Comparison of ENCODE assay signal across 28 mouse cellular contexts in genomic region chr17:77469678-77470077, GRCm38 (mm10).
"Had no signal": no experiment of that assay in that cellular context is flagged by ENCODE, and none has a peak within 500 bp of the region (broad histone marks: within the 10 kb centered on the region; RNA-seq: fewer than 3 reads in every experiment).

No protein-coding gene starts in this region.

- H3K36me3 ChIP-seq: limb, embryonic 10.5 days; limb, embryonic 12.5 days; limb, embryonic 13.5 days; limb, embryonic 15.5 days; liver, embryonic 12.5 days; liver, embryonic 13.5 days; liver, embryonic 15.5 days; lung, embryonic 15.5 days; midbrain, embryonic 10.5 days; midbrain, embryonic 12.5 days; midbrain, embryonic 13.5 days; midbrain, embryonic 15.5 days; neural tube, embryonic 12.5 days had no signal

- H3K27me3 ChIP-seq: limb, embryonic 12.5 days; limb, embryonic 13.5 days; limb, embryonic 15.5 days; liver, embryonic 12.5 days; liver, embryonic 13.5 days; liver, embryonic 15.5 days; lung, embryonic 15.5 days; megakaryocyte, embryonic 14.5 days; midbrain, embryonic 12.5 days; midbrain, embryonic 13.5 days; midbrain, embryonic 15.5 days; neural tube, embryonic 12.5 days had no signal

- H3K9me3 ChIP-seq: limb, embryonic 10.5 days; limb, embryonic 12.5 days; limb, embryonic 13.5 days; limb, embryonic 15.5 days; liver, embryonic 12.5 days; liver, embryonic 15.5 days; lung, embryonic 15.5 days; megakaryocyte, embryonic 14.5 days; midbrain, embryonic 10.5 days; midbrain, embryonic 12.5 days; midbrain, embryonic 13.5 days; midbrain, embryonic 15.5 days; neural tube, embryonic 12.5 days had no signal

- H3K4me3 ChIP-seq: limb, embryonic 10.5 days; limb, embryonic 12.5 days; limb, embryonic 13.5 days; limb, embryonic 15.5 days; liver, embryonic 12.5 days; liver, embryonic 13.5 days; liver, embryonic 15.5 days; lung, embryonic 15.5 days; megakaryocyte, embryonic 14.5 days; midbrain, embryonic 10.5 days; midbrain, embryonic 12.5 days; midbrain, embryonic 13.5 days; midbrain, embryonic 15.5 days; myocyte; neural tube, embryonic 12.5 days had no signal

- H3K9ac ChIP-seq: limb, embryonic 12.5 days; limb, embryonic 13.5 days; limb, embryonic 15.5 days; liver, embryonic 12.5 days; liver, embryonic 13.5 days; liver, embryonic 14.5 days; liver, embryonic 15.5 days; liver, postnatal 0 days; lung, embryonic 14.5 days; lung, embryonic 15.5 days; midbrain, embryonic 12.5 days; midbrain, embryonic 13.5 days; midbrain, embryonic 15.5 days; neural tube, embryonic 12.5 days had no signal

- H3K4me1 ChIP-seq: limb, embryonic 10.5 days; limb, embryonic 12.5 days; limb, embryonic 13.5 days; limb, embryonic 15.5 days; liver, embryonic 12.5 days; liver, embryonic 13.5 days; liver, embryonic 15.5 days; lung, embryonic 15.5 days; megakaryocyte, embryonic 14.5 days; midbrain, embryonic 10.5 days; midbrain, embryonic 12.5 days; midbrain, embryonic 13.5 days; midbrain, embryonic 15.5 days; neural tube, embryonic 12.5 days had no signal

- DNase-seq: left cerebral cortex, postnatal 4 days; liver; liver, embryonic 13.5 days; liver, postnatal 0 days; lung, adult 18-20 months; lung, adult 2 months; lung, postnatal 10 days; lung, postnatal 14 days; lung, postnatal 36 days; lung, postnatal 4 days; midbrain, embryonic 14.5 days had no signal

- H3K27ac ChIP-seq: limb, embryonic 10.5 days; limb, embryonic 12.5 days; limb, embryonic 13.5 days; limb, embryonic 15.5 days; liver, embryonic 12.5 days; liver, embryonic 13.5 days; liver, embryonic 14.5 days; liver, embryonic 15.5 days; lung, embryonic 15.5 days; macrophage; midbrain, embryonic 10.5 days; midbrain, embryonic 12.5 days; midbrain, embryonic 13.5 days; midbrain, embryonic 15.5 days; neural tube, embryonic 12.5 days had no signal
